ENCODE assay signal across 12 mouse cellular contexts in genomic region chr2:72379425-72379824, GRCm38 (mm10).
"Had no signal": no experiment of that assay in that cellular context is flagged by ENCODE, and none has a peak within 500 bp of the region (broad histone marks: within the 10 kb centered on the region; RNA-seq: fewer than 3 reads in every experiment).

No protein-coding gene starts in this region.

- H3K4me2 ChIP-seq: liver, embryonic 12.5 days; lung, embryonic 14.5 days; midbrain, embryonic 11.5 days; midbrain, embryonic 15.5 days had no signal

- H3K9ac ChIP-seq: liver, embryonic 12.5 days; lung, embryonic 14.5 days; midbrain, embryonic 15.5 days had no signal

- H3K4me3 ChIP-seq: left cerebral cortex, adult 2 months; limb, embryonic 10.5 days; liver, embryonic 12.5 days; megakaryocyte, embryonic 14.5 days; midbrain, embryonic 15.5 days had no signal

- H3K9me3 ChIP-seq: limb, embryonic 10.5 days; liver, embryonic 12.5 days; megakaryocyte, embryonic 14.5 days; midbrain, embryonic 15.5 days had no signal

- H3K27me3 ChIP-seq: liver, embryonic 12.5 days; megakaryocyte, embryonic 14.5 days; midbrain, embryonic 15.5 days had no signal

- DNase-seq: kidney, adult 8-10 months; kidney, postnatal 25 days; lung, embryonic 14.5 days; lung, postnatal 14 days; right cerebral cortex, adult 18-20 months; right cerebral cortex, postnatal 25 days had no signal

- ATAC-seq: liver, embryonic 12.5 days; midbrain, embryonic 15.5 days had no signal

- H3K36me3 ChIP-seq: midbrain, embryonic 15.5 days had no signal

- H3K27ac ChIP-seq: left cerebral cortex, adult 2 months; limb, embryonic 10.5 days; liver, embryonic 12.5 days; midbrain, embryonic 15.5 days had no signal
